Mouse (Mus musculus) embryonic stem cell, embryonic (primary cell): ENCODE results near the gene Ppp4r1.

Source experiments
- CTCF ChIA-PET, 4 experiments: fragments of 300-600 bp in 2 of 4; fragments of 350-600 bp in 2 of 4; sonication (Branson Sonifier 250); formaldehyde crosslinking; loops; one replicate each; lab custom pipeline; 2022; ENCODE audit warnings: inconsistent platforms in 2 of 4; lab: Charles Lee
- POLR2A ChIA-PET, 4 experiments: fragments of 300-600 bp in 2 of 4; fragments of 350-600 bp in 2 of 4; sonication (Branson Sonifier 250); formaldehyde crosslinking; loops; one replicate each; lab custom pipeline; 2022; ENCODE audit warnings: antibody characterized with exemption in 4 of 4, inconsistent platforms in 1 of 4; lab: Charles Lee

Ppp4r1 gene

GRCm38 (mm10) chr17:65854006-65854405 is 71.6 kb downstream of the Ppp4r1 start:
- ChIA-PET POLR2A (interaction anchor here (0.6 to 2.8 kb wide), 12 partner anchors 10 to 53 kb away, joined by 3 to 18 read pairs (median 3); no protein-coding TSS in a partner anchor), CTCF (interaction anchor here in 3 of 4 experiments (0.9 to 1.4 kb wide), 6 partner anchors 9 to 300 kb away, joined by 3 to 4 read pairs (median 3); no protein-coding TSS in a partner anchor)

- POLR2A ChIA-PET = interaction anchor here in 1 of 4 experiments (1.6 kb wide), 1 partner anchor 8 kb away, joined by 4 read pairs; no protein-coding TSS in a partner anchor
- CTCF ChIA-PET = interaction anchor here in 2 of 4 experiments (0.6 to 1.1 kb wide), 2 partner anchors 12 to 403 kb away, joined by 3 read pairs; no protein-coding TSS in a partner anchor
These were observed 75.2 kb downstream of the Ppp4r1 start for GRCm38 (mm10) chr17:65857617-65858016.

- POLR2A ChIA-PET = interaction anchor here in 2 of 4 experiments (0.6 to 2.7 kb wide), 7 partner anchors 8 to 215 kb away, joined by 3 to 18 read pairs (median 3); no protein-coding TSS in a partner anchor
- CTCF ChIA-PET = interaction anchor here in 3 of 4 experiments (0.6 to 3.3 kb wide), 22 partner anchors 9 to 548 kb away, joined by 3 to 19 read pairs (median 4); partner anchors contain the start of gene Ndufv2 (in 1 of the 3)
These were observed 80.2 kb downstream of the Ppp4r1 start for GRCm38 (mm10) chr17:65862579-65862978.

GRCm38 (mm10) chr17:65863830-65864229 is 81.5 kb downstream of the Ppp4r1 start:
- ChIA-PET CTCF (interaction anchor here in 3 of 4 experiments (0.8 to 3.3 kb wide), 16 partner anchors 9 to 273 kb away, joined by 3 to 19 read pairs (median 4); partner anchors contain the start of gene Ndufv2 (in 1 of the 3)), POLR2A (interaction anchor here in 2 of 4 experiments (1.3 to 4.5 kb wide), 6 partner anchors 9 to 20 kb away, joined by 3 to 39 read pairs (median 8); no protein-coding TSS in a partner anchor)

- CTCF ChIA-PET = interaction anchor here (0.5 to 1.8 kb wide), 58 partner anchors 8 to 754 kb away, joined by 3 to 21 read pairs (median 4); partner anchors contain the start of genes Ndufv2 (in 1 of the 4), Ralbp1 (in 1 of the 4) and Washc1 (in 1 of the 4)
- POLR2A ChIA-PET = interaction anchor here in 2 of 4 experiments (0.7 to 4.5 kb wide), 11 partner anchors 8 to 615 kb away, joined by 3 to 39 read pairs (median 4); no protein-coding TSS in a partner anchor
These were observed 82.4 kb downstream of the Ppp4r1 start for GRCm38 (mm10) chr17:65864742-65865141.

GRCm38 (mm10) chr17:65865265-65865664 is 82.9 kb downstream of the Ppp4r1 start:
- ChIA-PET POLR2A (interaction anchor here in 2 of 4 experiments (1.0 to 4.5 kb wide), 10 partner anchors 9 to 275 kb away, joined by 3 to 39 read pairs (median 6); partner anchors contain the start of gene Ralbp1 (in 1 of the 2)), CTCF (interaction anchor here (0.8 to 2.2 kb wide), 39 partner anchors 8 to 356 kb away, joined by 3 to 21 read pairs (median 4); partner anchors contain the start of gene Washc1 (in 1 of the 4))

- ChIA-PET POLR2A (interaction anchor here in 3 of 4 experiments (0.5 to 4.5 kb wide), 18 partner anchors 9 to 367 kb away, joined by 3 to 39 read pairs (median 4); partner anchors contain the start of genes Ralbp1 (in 1 of the 3), Vapa (in 1 of the 3) and Washc1 (in 1 of the 3)), CTCF (interaction anchor here in 3 of 4 experiments (0.7 to 2.2 kb wide), 9 partner anchors 9 to 354 kb away, joined by 3 to 5 read pairs (median 3); no protein-coding TSS in a partner anchor)
These were observed 83.8 kb downstream of the Ppp4r1 start for GRCm38 (mm10) chr17:65866201-65866600.

GRCm38 (mm10) chr17:65867996-65868395 is 85.6 kb downstream of the Ppp4r1 start:
- POLR2A ChIA-PET = interaction anchor here in 3 of 4 experiments (0.6 to 4.5 kb wide), 10 partner anchors 10 to 254 kb away, joined by 3 to 39 read pairs (median 4); partner anchors contain the start of genes Ralbp1 (in 1 of the 3), Vapa (in 1 of the 3) and Washc1 (in 1 of the 3)
- CTCF ChIA-PET = interaction anchor here in 2 of 4 experiments (0.6 to 1.3 kb wide), 7 partner anchors 16 to 240 kb away, joined by 3 to 13 read pairs (median 4); no protein-coding TSS in a partner anchor

GRCm38 (mm10) chr17:65869720-65870119 is 87.3 kb downstream of the Ppp4r1 start:
- ChIA-PET CTCF (interaction anchor here (0.6 to 2.3 kb wide), 68 partner anchors 9 to 1119 kb away, joined by 3 to 18 read pairs (median 4); partner anchors contain the start of genes Ndufv2 (in 3 of the 4), Ralbp1 (in 1 of the 4) and Washc1 (in 1 of the 4)), POLR2A (interaction anchor here in 3 of 4 experiments (0.6 to 4.5 kb wide), 33 partner anchors 9 to 650 kb away, joined by 3 to 26 read pairs (median 4); partner anchors contain the start of genes Ralbp1 (in 2 of the 3), Ankrd12 (in 1 of the 3), Ddx11 (in 1 of the 3) and Rab12 (in 1 of the 3))

- CTCF ChIA-PET = interaction anchor here (0.6 to 2.3 kb wide), 59 partner anchors 9 to 635 kb away, joined by 3 to 18 read pairs (median 4); partner anchors contain the start of genes Ndufv2 (in 3 of the 4), Ralbp1 (in 1 of the 4), Twsg1 (in 1 of the 4) and Washc1 (in 1 of the 4)
- POLR2A ChIA-PET = interaction anchor here in 3 of 4 experiments (0.6 to 4.5 kb wide), 25 partner anchors 10 to 649 kb away, joined by 3 to 26 read pairs (median 4); partner anchors contain the start of genes Ralbp1 (in 2 of the 3), Ankrd12 (in 1 of the 3), Ddx11 (in 1 of the 3) and Rab12 (in 1 of the 3)
These were observed 87.8 kb downstream of the Ppp4r1 start for GRCm38 (mm10) chr17:65870146-65870545.

GRCm38 (mm10) chr17:65871641-65872041 is 89.3 kb downstream of the Ppp4r1 start:
- ChIA-PET POLR2A (interaction anchor here in 3 of 4 experiments (0.6 to 6.2 kb wide), 15 partner anchors 9 to 508 kb away, joined by 3 to 71 read pairs (median 3); partner anchors contain the start of genes Ralbp1 (in 1 of the 3) and Vapa (in 1 of the 3)), CTCF (interaction anchor here in 2 of 4 experiments (1.0 to 2.9 kb wide), 6 partner anchors 9 to 235 kb away, joined by 3 to 19 read pairs (median 6); partner anchors contain the start of genes Ndufv2 (in 1 of the 2) and Ralbp1 (in 1 of the 2))

- POLR2A ChIA-PET = interaction anchor here in 3 of 4 experiments (0.7 to 6.2 kb wide), 15 partner anchors 8 to 259 kb away, joined by 3 to 71 read pairs (median 4); partner anchors contain the start of genes Vapa (in 2 of the 3) and Ralbp1 (in 1 of the 3)
These were observed 89.7 kb downstream of the Ppp4r1 start for GRCm38 (mm10) chr17:65872051-65872450.

GRCm38 (mm10) chr17:65872652-65873051 is 90.3 kb downstream of the Ppp4r1 start:
- ChIA-PET POLR2A (interaction anchor here in 3 of 4 experiments (0.5 to 6.2 kb wide), 18 partner anchors 8 to 260 kb away, joined by 3 to 71 read pairs (median 4); partner anchors contain the start of genes Vapa (in 2 of the 3) and Ralbp1 (in 1 of the 3)), CTCF (interaction anchor here (0.6 to 3.9 kb wide), 21 partner anchors 8 to 349 kb away, joined by 3 to 21 read pairs (median 5); partner anchors contain the start of genes Ndufv2 (in 2 of the 4), Ralbp1 (in 1 of the 4) and Twsg1 (in 1 of the 4))

More at GRCm38 (mm10) chr17:65872051-65872450, 89.7 kb downstream of the Ppp4r1 start:
- CTCF ChIA-PET = interaction anchor here in 3 of 4 experiments (0.6 to 2.9 kb wide), 9 partner anchors 10 to 349 kb away, joined by 3 to 19 read pairs (median 5); partner anchors contain the start of genes Ndufv2 (in 1 of the 3) and Ralbp1 (in 1 of the 3)

GRCm38 (mm10) chr17:65873156-65873555 is 90.8 kb downstream of the Ppp4r1 start:
- ChIA-PET POLR2A (interaction anchor here (0.5 to 6.2 kb wide), 19 partner anchors 9 to 607 kb away, joined by 3 to 71 read pairs (median 4); partner anchors contain the start of genes Ralbp1 (in 1 of the 4) and Vapa (in 1 of the 4)), CTCF (interaction anchor here (0.6 to 3.9 kb wide), 23 partner anchors 8 to 348 kb away, joined by 3 to 21 read pairs (median 4); partner anchors contain the start of genes Ndufv2 (in 2 of the 4) and Twsg1 (in 1 of the 4))

- CTCF ChIA-PET = interaction anchor here (0.7 to 3.9 kb wide), 21 partner anchors 9 to 346 kb away, joined by 3 to 21 read pairs (median 5); partner anchors contain the start of genes Ndufv2 (in 2 of the 4) and Twsg1 (in 1 of the 4)
- POLR2A ChIA-PET = interaction anchor here (0.6 to 6.2 kb wide), 18 partner anchors 8 to 606 kb away, joined by 3 to 71 read pairs (median 4); partner anchors contain the start of genes Ralbp1 (in 1 of the 4) and Vapa (in 1 of the 4)
These were observed 91.5 kb downstream of the Ppp4r1 start for GRCm38 (mm10) chr17:65873834-65874233.

GRCm38 (mm10) chr17:65877026-65877425 is 94.7 kb downstream of the Ppp4r1 start:
- ChIA-PET POLR2A (interaction anchor here in 2 of 4 experiments (0.8 to 6.2 kb wide), 9 partner anchors 8 to 602 kb away, joined by 3 to 71 read pairs (median 4); partner anchors contain the start of genes Ndufv2 (in 1 of the 2) and Ralbp1 (in 1 of the 2)), CTCF (interaction anchor here in 3 of 4 experiments (0.6 to 2.0 kb wide), 6 partner anchors 11 to 229 kb away, joined by 3 to 7 read pairs (median 3); no protein-coding TSS in a partner anchor)
